Mouse (Mus musculus) neural tube, embryonic 15.5 days (tissue): ENCODE data around the gene Adamtsl5. TPM values are rescaled to one million over a fixed set of nuclear protein-coding genes. Genes with fewer than 3 reads are reported as not detected.

ENCODE experiments used
- ATAC-seq: fragments of 200-750 bp; cut with Nextera tagmentation; 2 replicates; pipeline ENCODE4 v1.8.0; 2017; ENCODE audit warnings: mild to moderate bottlenecking, moderate TSS enrichment, moderate library complexity; ENCODE audit not compliant: low FRiP score
- H3K27ac ChIP-seq: fragments of 300-500 bp; sonication (generic); replicated peaks from 2 replicates; pipeline ENCODE4 v1.5.1; 2015; ENCODE audit warnings: mild to moderate bottlenecking, inconsistent platforms
- H3K27me3 ChIP-seq: fragments of 300-500 bp; sonication (generic); replicated peaks from 2 replicates; pipeline ENCODE4 v1.6.1; 2015; ENCODE audit warnings: inconsistent platforms
- H3K36me3 ChIP-seq: fragments of 300-500 bp; sonication (generic); 2 replicates; pipeline ENCODE4 v1.6.1; 2015; ENCODE audit warnings: inconsistent platforms
- H3K4me1 ChIP-seq: fragments of 300-500 bp; sonication (generic); 2 replicates; pipeline ENCODE4 v1.6.1; 2015; ENCODE audit warnings: inconsistent platforms
- H3K4me2 ChIP-seq: fragments of 300-500 bp; sonication (generic); 2 replicates; pipeline ENCODE4 v1.6.1; 2015; ENCODE audit warnings: inconsistent platforms, mild to moderate bottlenecking, moderate library complexity
- H3K4me3 ChIP-seq: fragments of 300-500 bp; sonication (generic); replicated peaks from 2 replicates; pipeline ENCODE4 v1.5.1; 2015; ENCODE audit warnings: mild to moderate bottlenecking, inconsistent platforms
- H3K9ac ChIP-seq: fragments of 300-500 bp; sonication (generic); replicated peaks from 2 replicates; pipeline ENCODE4 v1.6.1; 2015; ENCODE audit warnings: mild to moderate bottlenecking, inconsistent platforms
- H3K9me3 ChIP-seq: fragments of 300-500 bp; sonication (generic); replicated peaks from 2 replicates; pipeline ENCODE4 v1.6.1; 2016; ENCODE audit warnings: inconsistent platforms
- WGBS: fragments of 180-500 bp; shearing (Covaris S2); methylation state at CpG from one replicate; pipeline ENCODE4 v1.1.7; 2015; ENCODE audit warnings: mixed read lengths; 5-methylcytosine and 5-hydroxymethylcytosine counted together
- polyA plus RNA-seq: library from polyadenylated mRNA; unstranded; fragments of >200 nt; fragmentation: Nextera tagmentation; extraction: Ambion mirVana; gene quantifications from 2 replicates; pipeline ENCODE4 v1.2.1, GENCODE M21; 2015

Gene Adamtsl5
- polyA plus RNA-seq, 1 experiment from 2014 or later, result 1.6 TPM

- no peaks in the 10 kb centered on the region for H3K9me3 ChIP-seq
- peaks cover 2% of the 10 kb centered on the region; the same call in 1 of the 2 replicates for H3K27me3 ChIP-seq
- no peak overlapping the region for H3K9ac ChIP-seq
- peaks cover 41% of the 10 kb centered on the region for H3K4me1 ChIP-seq
- H3K4me3 ChIP-seq, result peak overlapping the region; percentile 49
- peak overlapping the region; percentile 84 for H3K4me2 ChIP-seq
- H3K27ac ChIP-seq, result no peak overlapping the region
- WGBS, result 78% methylated on average over 17 of the region's 17 CpGs
- no peaks in the 10 kb centered on the region for H3K36me3 ChIP-seq
- ATAC-seq, result no peak
These were observed 23.8 kb downstream of the Adamtsl5 start for GRCm38 (mm10) chr10:80324120-80325037.

DNA sequence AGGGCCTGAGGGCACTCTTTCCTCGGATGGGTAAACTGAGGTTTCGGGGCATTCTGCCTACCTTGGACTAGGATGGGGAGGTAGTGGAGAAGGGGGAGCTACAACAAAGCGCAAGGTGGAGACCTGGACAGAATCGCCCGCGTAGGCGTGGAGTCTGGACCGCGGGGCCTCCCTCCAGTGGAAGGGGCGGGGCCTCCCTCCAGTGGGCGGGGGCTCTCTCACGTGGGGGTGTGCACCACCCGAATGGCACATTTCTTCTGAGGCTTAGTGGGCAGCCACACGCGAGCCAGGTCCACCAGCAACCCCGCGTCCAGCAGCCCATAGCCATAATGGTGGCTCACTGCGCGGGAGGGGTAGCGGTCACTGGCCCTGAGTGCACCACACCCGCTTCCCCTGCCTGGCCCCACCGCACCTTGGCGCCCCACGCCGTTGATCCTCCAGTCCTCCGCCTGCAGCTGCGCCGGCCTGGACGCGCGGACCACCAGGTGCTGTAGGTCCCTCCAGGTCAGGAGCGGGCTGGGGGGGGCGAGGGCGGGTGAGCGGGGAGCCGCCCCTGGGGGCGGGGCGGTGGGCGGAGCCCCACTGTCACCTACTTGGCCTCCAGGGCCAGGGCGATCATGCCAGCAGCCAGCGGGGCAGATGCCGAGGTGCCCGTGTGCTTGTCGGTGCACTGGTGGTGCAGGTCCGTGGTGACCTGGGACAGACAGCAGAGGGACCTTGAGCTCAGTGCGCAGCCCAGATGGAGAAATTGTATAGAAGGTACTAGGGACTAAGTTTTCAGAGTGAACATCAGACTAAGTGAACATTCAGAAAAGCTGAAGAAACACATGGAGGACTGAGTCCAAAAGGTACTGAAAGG is 24.7 kb downstream of the Adamtsl5 start:
- Histone ChIP-seq H3K9me3 (no peaks in the 10 kb centered on the region), H3K4me1 (peaks cover 43% of the 10 kb centered on the region), H3K27ac (peak overlapping the region; percentile 23; the same call in 1 of the 2 replicates), H3K4me2 (peak overlapping the region; percentile 84), H3K9ac (peak overlapping the region; percentile 53), H3K27me3 (peaks cover 2% of the 10 kb centered on the region; the same call in 1 of the 2 replicates), H3K36me3 (peaks cover under 1% of the 10 kb centered on the region; the same call in 1 of the 2 replicates), H3K4me3 (peak overlapping the region; percentile 49)
- peak; percentile 39 for ATAC-seq
- WGBS, result under 1% methylated on average over 41 of the region's 46 CpGs

- H3K4me3 ChIP-seq, result peak overlapping the region; percentile 49
- H3K36me3 ChIP-seq, result peaks cover 7% of the 10 kb centered on the region
- H3K4me2 ChIP-seq, result peak overlapping the region; percentile 84
- peak overlapping the region; percentile 53 for H3K9ac ChIP-seq
- H3K9me3 ChIP-seq, result no peaks in the 10 kb centered on the region
- peak; percentile 11; the same call in 1 of the 2 replicates for ATAC-seq
- 5% methylated on average over 28 of the region's 28 CpGs for WGBS
- peak overlapping the region; percentile 23; the same call in 1 of the 2 replicates for H3K27ac ChIP-seq
- H3K4me1 ChIP-seq, result peaks cover 46% of the 10 kb centered on the region
- H3K27me3 ChIP-seq, result peaks cover 2% of the 10 kb centered on the region; the same call in 1 of the 2 replicates
These were observed 25.4 kb downstream of the Adamtsl5 start for GRCm38 (mm10) chr10:80322811-80323211.

GRCm38 (mm10) chr10:80321670-80322581 is 26.3 kb downstream of the Adamtsl5 start:
- H3K36me3 ChIP-seq, result peaks cover 15% of the 10 kb centered on the region
- ATAC-seq, result no peak
- peaks cover 51% of the 10 kb centered on the region for H3K4me1 ChIP-seq
- peak overlapping the region; percentile 49; the same call in 1 of the 2 replicates for H3K4me3 ChIP-seq
- peaks cover 2% of the 10 kb centered on the region; the same call in 1 of the 2 replicates for H3K27me3 ChIP-seq
- WGBS, result 89% methylated on average over 21 of the region's 21 CpGs
- H3K9me3 ChIP-seq, result no peaks in the 10 kb centered on the region
- H3K9ac ChIP-seq, result peak overlapping the region; percentile 53; the same call in 1 of the 2 replicates
- H3K4me2 ChIP-seq, result peak overlapping the region; percentile 84
- no peak overlapping the region for H3K27ac ChIP-seq

DNA sequence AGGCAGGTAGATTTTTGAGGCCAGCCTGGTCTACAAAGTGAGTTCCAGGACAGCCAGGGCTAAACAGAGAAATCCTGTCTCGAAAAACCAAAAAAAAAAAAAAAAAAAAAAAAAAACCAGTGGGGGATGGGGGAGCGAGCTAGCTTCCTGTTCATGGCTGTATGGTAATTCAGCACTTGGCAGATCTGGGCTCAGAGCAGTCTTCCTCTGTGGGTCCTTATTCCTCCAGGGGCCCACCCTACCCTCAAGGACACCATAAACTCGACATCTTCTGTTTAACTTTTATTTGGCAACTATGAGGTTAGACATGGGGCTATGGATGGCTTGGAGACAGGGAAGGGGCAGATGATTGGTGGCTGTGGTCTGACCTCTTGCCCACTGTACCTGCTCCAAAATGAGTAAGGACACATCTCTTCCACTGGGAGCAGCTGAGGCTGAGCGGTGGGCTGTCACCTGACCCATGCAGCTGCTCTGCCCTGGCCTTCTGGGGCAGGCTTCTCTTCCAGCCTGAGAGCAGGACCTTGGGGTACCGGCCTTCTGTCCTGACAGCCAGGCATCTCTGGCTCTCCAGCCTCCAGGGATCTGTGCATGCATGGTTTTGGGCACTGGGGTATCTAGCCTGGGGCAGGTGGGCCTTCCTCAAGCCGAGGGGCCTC is 27.1 kb downstream of the Adamtsl5 start:
- WGBS, result 78% methylated on average over 6 of the region's 6 CpGs
- H3K4me3 ChIP-seq, result no peak overlapping the region
- ATAC-seq, result no peak
- no peak overlapping the region; the same call in 1 of the 2 replicates for H3K4me2 ChIP-seq
- no peaks in the 10 kb centered on the region for H3K9me3 ChIP-seq
- no peak overlapping the region for H3K9ac ChIP-seq
- H3K27ac ChIP-seq, result no peak overlapping the region
- peaks cover 59% of the 10 kb centered on the region for H3K4me1 ChIP-seq
- H3K27me3 ChIP-seq, result peaks cover 2% of the 10 kb centered on the region; the same call in 1 of the 2 replicates
- H3K36me3 ChIP-seq, result peaks cover 23% of the 10 kb centered on the region

DNA sequence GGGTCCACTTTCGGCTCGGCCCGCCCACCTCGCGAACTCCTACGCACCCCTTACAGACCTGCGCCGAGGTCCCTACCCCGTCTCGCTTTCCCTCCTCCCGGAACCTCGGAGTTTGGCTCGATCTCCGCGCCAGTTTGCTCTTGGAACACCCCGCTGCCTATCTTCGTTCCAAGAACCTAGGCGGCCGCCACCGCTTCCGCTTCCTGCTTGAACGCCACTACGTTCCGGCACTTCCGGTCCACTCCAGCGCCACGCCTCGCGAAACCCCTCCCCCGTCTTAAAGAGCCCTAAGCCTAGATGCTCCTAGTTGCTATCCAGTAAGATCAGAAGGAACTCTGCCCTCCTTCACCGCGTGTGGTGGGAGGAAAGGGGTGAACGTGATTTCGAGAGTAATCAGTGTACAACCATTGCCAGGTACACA is 27.9 kb downstream of the Adamtsl5 start, which contains the start of gene 2310011J03Rik:
Gene 2310011J03Rik (minus strand): TSS at position 198 of the 421 bp plus-strand sequence.
- Histone ChIP-seq H3K4me1 (peaks cover 67% of the 10 kb centered on the region), H3K9ac (peak within 1 kb of the TSS; percentile 64), H3K9me3 (no peaks in the 10 kb centered on the region), H3K27me3 (peaks cover 2% of the 10 kb centered on the region; the same call in 1 of the 2 replicates), H3K36me3 (peaks cover 31% of the 10 kb centered on the region), H3K4me3 (peak within 1 kb of the TSS; percentile 72), H3K4me2 (peak within 1 kb of the TSS; percentile 96), H3K27ac (peak within 1 kb of the TSS; percentile 76)
- ATAC-seq, result peak; percentile 71
- WGBS, result under 1% methylated on average over 34 of the region's 34 CpGs

GRCm38 (mm10) chr10:80317011-80317410 is 31.2 kb downstream of the Adamtsl5 start:
- H3K9me3 ChIP-seq, result no peaks in the 10 kb centered on the region
- no peak for ATAC-seq
- H3K27ac ChIP-seq, result peak overlapping the region; percentile 3; the same call in 1 of the 2 replicates
- no peak overlapping the region for H3K4me2 ChIP-seq
- no peak overlapping the region for H3K9ac ChIP-seq
- H3K4me3 ChIP-seq, result no peak overlapping the region
- WGBS, result 34% methylated on average over 10 of the region's 10 CpGs
- no peaks in the 10 kb centered on the region for H3K27me3 ChIP-seq
- peaks cover 63% of the 10 kb centered on the region for H3K36me3 ChIP-seq
- peaks cover 76% of the 10 kb centered on the region for H3K4me1 ChIP-seq

DNA sequence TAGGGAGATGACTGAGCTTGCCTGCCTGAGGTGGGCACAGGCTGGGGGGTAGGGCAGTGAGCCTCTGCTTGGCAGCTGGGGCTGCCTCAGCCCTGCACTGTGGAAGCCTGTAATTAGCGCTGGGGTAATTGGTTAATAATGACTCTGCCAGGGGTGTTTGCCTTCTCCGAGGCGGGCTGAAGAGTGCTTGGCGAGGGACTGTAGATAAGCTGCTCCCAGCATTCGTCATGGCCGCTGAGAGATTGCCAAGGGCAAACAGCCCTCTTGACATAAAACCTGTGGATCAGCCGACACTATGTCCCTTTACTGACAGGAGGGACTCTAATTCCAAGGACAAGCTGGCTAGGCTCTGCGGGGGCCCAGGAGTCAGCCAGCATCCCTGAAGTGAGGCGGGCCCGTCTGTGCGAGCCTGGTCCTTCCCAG is 31.8 kb downstream of the Adamtsl5 start:
- WGBS, result 15% methylated on average over 11 of the region's 11 CpGs
- 0 out of 2 replicates have a peak overlapping the region, but pooled peaks have one; percentile 3 for H3K27ac ChIP-seq
- no peak overlapping the region; the same call in 1 of the 2 replicates for H3K4me2 ChIP-seq
- H3K9ac ChIP-seq, result no peak overlapping the region
- peaks cover 73% of the 10 kb centered on the region for H3K4me1 ChIP-seq
- no peak for ATAC-seq
- H3K27me3 ChIP-seq, result no peaks in the 10 kb centered on the region
- peaks cover 69% of the 10 kb centered on the region for H3K36me3 ChIP-seq
- no peak overlapping the region for H3K4me3 ChIP-seq
- no peaks in the 10 kb centered on the region for H3K9me3 ChIP-seq

DNA sequence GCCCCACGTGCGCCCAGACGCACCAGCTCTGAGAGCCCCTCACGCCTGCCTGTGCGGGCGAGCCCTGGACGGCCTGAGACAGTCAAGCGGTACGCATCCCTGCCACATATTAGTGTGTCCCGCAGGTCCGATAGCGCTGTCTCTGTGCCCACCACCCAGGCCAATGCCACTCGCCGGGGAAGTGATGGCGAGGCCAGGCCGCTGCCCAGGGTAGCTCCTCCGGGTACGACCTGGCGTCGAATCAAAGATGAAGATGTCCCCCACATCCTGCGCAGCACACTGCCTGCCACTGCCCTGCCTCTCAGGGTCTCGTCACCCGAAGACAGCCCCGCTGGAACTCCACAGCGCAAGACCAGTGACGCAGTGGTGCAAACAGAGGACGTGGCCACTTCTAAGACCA is 32.9 kb downstream of the Adamtsl5 start:
- Histone ChIP-seq H3K4me2 (no peak overlapping the region), H3K27ac (no peak overlapping the region), H3K27me3 (no peaks in the 10 kb centered on the region), H3K4me1 (peaks cover 69% of the 10 kb centered on the region), H3K36me3 (peaks cover 79% of the 10 kb centered on the region), H3K9me3 (no peaks in the 10 kb centered on the region), H3K4me3 (no peak overlapping the region), H3K9ac (no peak overlapping the region)
- no peak for ATAC-seq
- 50% methylated on average over 27 of the region's 27 CpGs for WGBS

DNA sequence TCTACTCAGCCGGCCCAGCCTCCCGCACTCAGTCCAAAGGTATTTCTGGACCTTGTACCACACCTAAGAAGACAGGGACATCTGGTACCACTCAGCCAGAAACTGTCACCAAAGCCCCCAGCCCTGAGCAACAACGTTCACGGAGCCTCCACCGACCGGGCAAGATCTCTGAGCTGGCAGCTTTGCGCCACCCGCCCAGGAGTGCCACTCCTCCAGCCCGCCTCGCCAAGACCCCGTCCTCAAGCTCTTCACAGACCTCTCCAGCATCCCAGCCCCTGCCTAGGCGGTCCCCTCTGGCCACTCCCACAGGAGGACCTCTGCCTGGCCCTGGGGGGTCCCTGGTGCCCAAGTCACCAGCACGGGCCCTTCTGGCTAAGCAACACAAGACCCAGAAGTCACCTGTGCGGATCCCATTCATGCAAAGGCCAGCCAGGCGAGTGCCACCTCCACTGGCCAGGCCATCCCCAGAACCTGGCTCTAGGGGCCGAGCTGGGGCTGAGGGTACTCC is 33.7 kb downstream of the Adamtsl5 start:
- Histone ChIP-seq H3K36me3 (peaks cover 87% of the 10 kb centered on the region), H3K9me3 (no peaks in the 10 kb centered on the region), H3K4me1 (peaks cover 63% of the 10 kb centered on the region), H3K4me3 (no peak overlapping the region), H3K27me3 (no peaks in the 10 kb centered on the region), H3K4me2 (no peak overlapping the region), H3K27ac (no peak overlapping the region), H3K9ac (no peak overlapping the region)
- WGBS, result 55% methylated on average over 16 of the region's 16 CpGs
- ATAC-seq, result no peak
